Mouse (Mus musculus) frontal cortex, adult (tissue): ENCODE results near the gene Gm20388.
A peak's percentile ranks its signal among the peaks of the same experiment; 100 is the strongest.

ENCODE experiments used
- ATAC-seq: cut with Nextera tagmentation; 2 replicates; pipeline ENCODE4 v1.9.2; 2017; ENCODE audit warnings: mild to moderate bottlenecking, moderate library complexity, mixed read lengths; ENCODE audit not compliant: low TSS enrichment

Gene Gm20388

GRCm38 (mm10) chr8:122167204-122167860, 2256.7 kb downstream of the Gm20388 start:
- ATAC-seq = no peak

DNA sequence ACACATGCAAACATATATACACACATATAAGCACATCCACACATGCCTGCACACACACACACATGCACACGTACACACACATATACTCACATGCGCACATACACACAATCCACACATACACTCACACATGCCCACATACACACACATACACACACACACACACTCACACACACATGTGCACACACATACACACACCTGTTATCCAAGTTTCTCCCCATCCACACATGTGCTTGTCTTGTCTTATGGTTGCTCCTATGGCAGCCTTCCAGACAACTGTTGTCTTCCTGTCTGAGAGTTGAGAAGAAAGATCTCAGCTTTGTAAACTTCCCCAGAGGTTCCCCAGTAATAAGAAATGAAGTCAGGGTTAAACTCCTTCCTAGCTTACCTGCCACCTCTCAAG, 2258.8 kb downstream of the Gm20388 start:
- no peak for ATAC-seq

GRCm38 (mm10) chr8:122171823-122172222, 2261.2 kb downstream of the Gm20388 start:
- no peak for ATAC-seq

GRCm38 (mm10) chr8:122174133-122174930, 2263.7 kb downstream of the Gm20388 start:
- ATAC-seq = no peak

DNA sequence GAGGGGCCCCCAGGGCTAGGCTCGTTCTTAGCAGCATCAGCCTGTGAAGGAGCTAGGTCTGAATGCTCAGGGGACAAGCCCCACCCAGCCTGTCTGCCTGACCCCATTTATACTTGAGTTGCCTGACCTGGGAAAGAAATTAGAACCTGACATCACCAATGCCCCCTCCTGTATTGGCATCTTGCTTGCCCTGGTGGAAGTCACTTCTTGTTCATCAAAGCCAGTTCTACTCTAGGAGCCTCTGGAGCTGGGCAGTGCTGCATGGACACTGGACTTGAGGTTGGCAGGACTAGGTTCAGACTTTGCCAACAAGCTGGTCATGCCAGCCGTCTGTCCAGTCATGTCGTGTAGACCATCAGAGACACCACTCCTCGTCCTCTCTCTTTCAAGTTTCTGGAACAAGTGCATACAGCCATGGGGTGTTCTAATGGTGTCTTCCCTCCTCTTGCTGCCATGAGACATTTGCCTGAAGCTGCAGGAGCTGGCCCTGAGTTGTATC, 2267.8 kb downstream of the Gm20388 start:
- ATAC-seq = no peak

DNA sequence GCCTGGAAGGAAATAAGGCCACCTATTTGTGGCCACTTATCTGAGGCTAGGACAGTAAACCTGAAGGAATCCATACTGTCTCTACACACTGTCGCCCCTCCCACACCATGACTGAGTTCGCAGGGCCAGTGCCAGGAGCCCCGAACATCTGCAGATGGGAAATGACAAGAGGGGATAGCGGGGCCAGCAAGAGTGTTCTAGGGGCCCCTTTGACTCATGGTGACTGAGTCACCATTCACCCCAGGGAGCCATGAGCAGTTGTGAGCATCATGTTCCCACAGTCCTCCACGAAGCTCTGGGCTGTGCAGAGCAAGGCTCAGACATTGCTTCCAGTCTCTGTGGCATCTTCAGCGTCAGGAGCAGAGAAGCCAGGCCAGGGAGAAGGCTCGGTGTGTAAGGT, 2268.7 kb downstream of the Gm20388 start:
- no peak for ATAC-seq

DNA sequence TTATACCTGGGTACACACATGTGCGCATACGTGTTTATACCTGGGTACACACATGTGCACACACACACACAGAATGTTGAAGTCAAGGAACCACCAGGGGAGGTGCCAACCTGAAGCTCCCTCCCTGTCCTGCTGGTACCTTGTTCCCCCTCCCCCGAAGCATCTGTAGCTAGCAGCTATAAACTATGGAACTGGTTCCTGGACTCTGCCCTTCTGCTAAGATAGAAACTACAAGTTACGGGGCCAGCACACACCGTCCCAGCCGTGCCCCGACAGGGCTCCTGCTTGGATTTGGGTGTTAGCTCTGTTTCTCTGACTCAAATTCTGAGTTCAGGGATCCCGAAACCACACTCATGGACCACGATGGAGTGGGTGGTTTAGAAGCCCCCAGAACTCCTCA, 2269.5 kb downstream of the Gm20388 start:
- no peak for ATAC-seq

DNA sequence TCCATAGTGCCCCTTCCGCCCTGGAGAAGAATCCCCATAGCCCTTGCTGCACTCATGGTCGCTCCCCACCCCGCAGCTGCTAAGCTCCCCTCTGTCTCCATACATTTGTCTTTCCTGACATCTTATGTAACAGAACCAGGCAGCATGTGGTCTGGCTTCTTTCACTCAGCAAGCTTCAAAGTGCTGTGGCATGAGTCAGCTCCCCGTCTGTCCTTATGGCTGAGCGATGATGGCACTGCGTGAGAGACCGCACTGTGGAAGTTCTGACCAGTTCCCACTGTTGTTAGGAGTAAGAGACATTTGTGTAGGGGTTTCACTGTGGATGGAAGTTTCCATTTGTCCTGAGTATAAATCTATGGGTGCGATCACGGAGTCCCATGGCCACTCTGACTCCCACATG, 2270.8 kb downstream of the Gm20388 start:
- ATAC-seq = peak; percentile 90

GRCm38 (mm10) chr8:122181991-122182390, 2271.3 kb downstream of the Gm20388 start:
- ATAC-seq = no peak

DNA sequence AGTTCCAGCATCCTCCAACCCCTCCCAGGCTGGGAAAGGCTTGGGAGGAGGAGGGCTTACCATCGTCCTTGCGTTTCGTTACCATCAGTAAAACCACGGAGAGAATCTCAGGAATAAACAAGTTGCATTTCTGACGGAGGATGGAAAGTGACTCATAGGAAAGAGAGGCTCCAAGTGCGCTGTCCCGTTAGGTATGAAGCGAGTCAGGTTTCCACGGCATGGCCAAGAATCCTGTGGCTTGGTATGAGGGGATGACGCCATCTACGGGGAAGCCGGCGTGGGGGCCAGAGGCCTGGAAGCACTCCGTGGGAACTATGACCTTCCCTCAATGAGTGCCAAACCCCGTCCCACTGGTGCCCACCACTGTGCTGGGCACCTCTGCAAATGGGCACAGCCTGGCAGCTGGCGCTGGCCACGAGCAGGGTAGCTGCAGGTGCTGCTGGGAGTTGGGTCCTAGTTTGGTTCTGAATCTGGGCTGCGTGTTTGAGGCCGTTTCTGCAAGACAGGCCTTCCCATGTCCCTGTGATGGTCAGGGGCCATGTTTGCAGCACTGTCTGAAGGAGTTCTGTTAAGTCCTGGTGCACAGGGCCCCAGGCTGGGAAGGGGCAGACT, 2275.8 kb downstream of the Gm20388 start:
- ATAC-seq = no peak

GRCm38 (mm10) chr8:122187271-122187670, 2276.6 kb downstream of the Gm20388 start:
- 0 out of 2 replicates have a peak, but pooled peaks have one; percentile 45 for ATAC-seq

- peak; percentile 64; the same call in 1 of the 2 replicates for ATAC-seq
Observed at GRCm38 (mm10) chr8:122190349-122191053, 2279.9 kb downstream of the Gm20388 start.

DNA sequence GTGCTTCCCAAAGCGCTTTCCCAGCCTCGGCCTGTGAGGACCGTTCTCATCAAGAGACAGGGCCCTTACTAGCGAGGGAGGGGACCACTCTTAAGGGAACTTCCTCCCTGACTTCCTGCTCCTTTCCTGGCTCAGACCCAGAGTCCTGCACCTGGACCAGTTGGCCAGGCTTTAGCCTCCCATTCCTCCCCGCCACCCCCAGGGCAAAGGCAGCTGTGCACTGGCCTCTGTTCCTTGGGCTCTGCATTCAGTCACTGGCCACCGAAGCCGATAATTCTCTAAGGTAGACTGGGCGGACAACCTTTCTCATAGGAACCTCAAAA, 2280.4 kb downstream of the Gm20388 start:
- ATAC-seq = no peak

- no peak for ATAC-seq
Observed at GRCm38 (mm10) chr8:122192771-122193170, 2282.1 kb downstream of the Gm20388 start.

- no peak for ATAC-seq
Observed at GRCm38 (mm10) chr8:122193521-122193920, 2282.9 kb downstream of the Gm20388 start.

- no peak for ATAC-seq
Observed at GRCm38 (mm10) chr8:122194396-122194795, 2283.8 kb downstream of the Gm20388 start.

GRCm38 (mm10) chr8:122197342-122197741, 2286.7 kb downstream of the Gm20388 start:
- ATAC-seq = no peak

- no peak for ATAC-seq
Observed at GRCm38 (mm10) chr8:122198378-122199025, 2287.9 kb downstream of the Gm20388 start.

DNA sequence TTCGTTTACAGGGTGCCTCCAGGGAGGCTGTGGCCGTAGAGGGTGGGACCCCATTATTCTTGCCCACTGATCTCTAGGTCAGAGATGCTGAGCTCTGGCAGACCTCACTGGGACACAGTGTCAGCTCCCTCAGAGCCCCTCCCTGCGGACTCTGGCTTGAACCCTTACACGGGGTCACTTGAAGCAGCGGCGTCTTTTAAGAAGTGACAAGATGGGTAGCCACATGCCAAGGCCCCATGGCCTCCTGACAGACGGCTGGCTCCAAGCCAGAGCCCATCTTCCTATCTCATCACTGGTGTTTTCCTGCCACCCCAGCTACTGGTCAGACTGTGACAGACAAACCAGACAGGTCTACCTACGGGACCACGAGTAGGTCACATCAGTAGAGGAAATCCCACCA, 2288.6 kb downstream of the Gm20388 start:
- no peak for ATAC-seq

GRCm38 (mm10) chr8:122199841-122200240, 2289.2 kb downstream of the Gm20388 start:
- no peak for ATAC-seq

GRCm38 (mm10) chr8:122211591-122211990, 2300.9 kb downstream of the Gm20388 start:
- ATAC-seq = no peak

GRCm38 (mm10) chr8:122215630-122216029, 2305.0 kb downstream of the Gm20388 start:
- ATAC-seq = no peak
